Mouse (Mus musculus): ENCODE results near the gene Gpc5.

DNA sequence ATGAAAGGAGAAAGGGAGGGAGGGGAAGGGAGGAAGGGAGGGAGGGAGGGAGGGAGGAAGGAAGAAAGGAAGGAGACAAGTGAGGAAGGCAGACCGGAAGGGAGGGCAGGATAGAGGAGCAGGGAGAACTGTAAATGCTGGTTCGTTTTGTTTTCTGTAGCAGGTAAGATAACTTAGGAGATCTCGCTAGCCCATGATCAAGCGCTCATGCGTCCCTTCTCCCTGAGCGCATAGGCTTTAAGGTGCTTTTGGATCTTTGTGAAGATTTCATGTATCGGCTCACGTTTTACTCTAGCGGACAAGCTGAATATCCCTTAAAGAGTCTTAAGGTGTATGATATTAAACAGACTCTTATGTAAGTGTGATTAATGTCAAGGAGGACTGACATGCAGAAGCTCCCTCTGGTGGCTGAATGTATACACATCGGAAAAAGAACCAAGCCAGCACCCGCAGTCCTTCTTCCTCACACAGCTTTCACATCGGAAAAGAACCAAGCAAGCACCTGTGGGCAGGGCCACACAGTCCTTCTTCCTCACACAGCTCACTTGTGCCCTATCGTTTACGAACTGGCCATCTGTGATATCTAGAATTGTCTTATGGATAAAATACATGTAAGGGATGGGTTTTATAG, 301.0 kb downstream of the Gpc5 start:
- TF ChIP-seq CTCF (IDR thresholded peaks at IDR 0.05; ENCODE audit: borderline replicate concordance, insufficient read depth, low read depth, low read length) = peak; percentile 46; the same call in 1 of the 2 replicates
- TF ChIP-seq POLR2A (IDR thresholded peaks at IDR 0.05; ENCODE audit: borderline replicate concordance, insufficient read depth, low read length) = no peak
